Mouse (Mus musculus) liver, postnatal 0 days (tissue): ENCODE measurements at regions not wholly inside any gene's neighbourhood (a gene's known extent, or its start where the extent isn't known, plus 50 kb on each side); places are given as distances from the start of the nearest gene placed in this dataset.
A peak's percentile ranks its signal among the peaks of the same experiment; 100 is the strongest.

ENCODE experiments used
- ATAC-seq: fragments of 200-750 bp; cut with Nextera tagmentation; 2 replicates; pipeline ENCODE4 v1.8.0; 2017; ENCODE audit warnings: mild to moderate bottlenecking, moderate library complexity
- DNase-seq: peaks from one replicate; pipeline ENCODE4 v3.0.0-alpha.2; 2016
- H3K27ac ChIP-seq: fragments of 300-500 bp; sonication (generic); 2 replicates; pipeline ENCODE4 v1.5.1; 2014; ENCODE audit warnings: antibody characterized with exemption, moderate library complexity, mild to moderate bottlenecking, low read depth
- H3K27me3 ChIP-seq: fragments of 300-500 bp; sonication (generic); 2 replicates; pipeline ENCODE4 v1.6.1; 2014; ENCODE audit warnings: low read length, control low read depth, mixed read lengths; ENCODE audit not compliant: insufficient read depth
- H3K36me3 ChIP-seq: fragments of 300-500 bp; sonication (generic); replicated peaks from 2 replicates; pipeline ENCODE4 v1.6.1; 2014; ENCODE audit warnings: mild to moderate bottlenecking, control low read depth, low read length, moderate library complexity, mixed read lengths; ENCODE audit not compliant: insufficient read depth
- H3K4me1 ChIP-seq: fragments of 300-500 bp; sonication (generic); 2 replicates; pipeline ENCODE4 v1.6.1; 2014; ENCODE audit warnings: antibody characterized with exemption, mild to moderate bottlenecking, control low read depth; ENCODE audit not compliant: insufficient read depth
- H3K4me2 ChIP-seq: fragments of 300-500 bp; sonication (generic); 2 replicates; pipeline ENCODE4 v1.6.1; 2014; ENCODE audit warnings: low read depth, mild to moderate bottlenecking, low read length, moderate library complexity, mixed read lengths
- H3K4me3 ChIP-seq: fragments of 300-500 bp; sonication (generic); 2 replicates; pipeline ENCODE4 v1.5.1; 2014; ENCODE audit warnings: low read depth, low read length
- H3K9ac ChIP-seq: fragments of 300-500 bp; sonication (generic); replicated peaks from 2 replicates; pipeline ENCODE4 v1.6.1; 2014; ENCODE audit warnings: mild to moderate bottlenecking, moderate library complexity
- H3K9me3 ChIP-seq: fragments of 300-500 bp; sonication (generic); 2 replicates; pipeline ENCODE4 v1.6.1; 2016; ENCODE audit warnings: mild to moderate bottlenecking, control low read depth, low read length, mixed read lengths
- CTCF ChIP-seq: sonication (generic); IDR thresholded peaks from 2 replicates; pipeline ENCODE4 v1.5.1; 2016; ENCODE audit warnings: antibody characterized with exemption, low read depth
- EP300 ChIP-seq: IDR thresholded peaks from 2 replicates; pipeline ENCODE4 v1.6.1; 2016; ENCODE audit warnings: antibody characterized with exemption, low read depth, mild to moderate bottlenecking
- WGBS: fragments of 180-500 bp; shearing (Covaris S2); extraction: QIAGEN DNeasy Blood & Tissue Kit; methylation state at CpG from one replicate; pipeline ENCODE4 v1.1.7; 2014; ENCODE audit not compliant: insufficient replicate concordance; 5-methylcytosine and 5-hydroxymethylcytosine counted together

DNA sequence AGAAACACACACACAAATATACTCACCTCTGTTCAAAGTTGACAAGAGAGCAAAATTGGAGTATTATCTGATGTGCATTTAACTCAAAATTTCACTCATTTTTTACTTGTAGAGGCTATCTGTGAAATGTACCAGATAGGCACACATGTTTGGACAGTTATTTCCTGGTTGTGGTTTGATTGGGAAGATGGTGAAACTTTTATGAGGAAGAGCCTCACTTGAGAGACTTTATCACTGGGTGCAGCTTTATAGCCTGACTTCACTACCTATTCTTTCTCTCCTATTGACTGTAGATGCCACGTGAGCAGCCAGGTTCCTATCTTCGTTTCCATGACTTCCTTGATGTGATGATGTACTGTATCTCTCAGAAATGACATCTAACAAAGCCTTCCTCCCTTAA lies 77.3 kb upstream of the Fmo9 start:
- TF ChIP-seq CTCF: no peak
- no peak overlapping the region for H3K4me2 ChIP-seq
- 23% methylated on average over 2 of the region's 2 CpGs for WGBS

DNA sequence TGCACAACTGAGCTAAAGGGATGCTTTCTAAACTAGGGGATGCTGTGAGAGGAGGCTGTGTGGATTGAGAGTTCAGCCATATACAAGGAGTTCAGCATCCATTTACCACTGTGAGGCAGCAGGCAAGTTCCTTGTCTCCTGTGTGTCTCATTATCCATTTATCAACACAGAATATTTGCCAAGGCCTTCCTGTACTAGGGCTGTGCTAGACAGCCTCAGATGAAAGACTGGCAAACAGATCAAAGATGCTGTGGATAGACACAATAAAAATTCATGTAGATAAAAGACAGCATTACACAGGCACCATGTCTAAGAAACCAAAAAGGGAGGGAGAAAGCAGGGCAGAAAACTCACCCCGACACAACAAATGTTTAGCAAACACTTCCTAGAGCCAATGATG lies 91.5 kb upstream of the Fmo9 start:
- H3K9ac ChIP-seq: no peak overlapping the region
- no peak overlapping the region for H3K27ac ChIP-seq
- H3K4me2 ChIP-seq: no peak overlapping the region
- no peaks in the 10 kb centered on the region for H3K36me3 ChIP-seq
- H3K9me3 ChIP-seq: no peaks in the 10 kb centered on the region
- DNase-seq: no peak
- no peak for ATAC-seq
- no peaks in the 10 kb centered on the region for H3K4me1 ChIP-seq
- TF ChIP-seq CTCF: no peak
- no peak for TF ChIP-seq EP300
- H3K4me3 ChIP-seq: no peak overlapping the region
- 88% methylated on average over 1 of the region's 1 CpGs for WGBS
- no peaks in the 10 kb centered on the region for H3K27me3 ChIP-seq

More for the DNA sequence above, 77.3 kb upstream of the Fmo9 start:
- ATAC-seq: no peak
- Histone ChIP-seq H3K27ac (no peak overlapping the region), H3K9ac (no peak overlapping the region), H3K9me3 (0 out of 2 replicates have a peak, but pooled peaks cover 3% of the 10 kb centered on the region), H3K4me1 (no peaks in the 10 kb centered on the region), H3K27me3 (no peaks in the 10 kb centered on the region), H3K36me3 (no peaks in the 10 kb centered on the region), H3K4me3 (no peak overlapping the region)
- DNase-seq: no peak

DNA sequence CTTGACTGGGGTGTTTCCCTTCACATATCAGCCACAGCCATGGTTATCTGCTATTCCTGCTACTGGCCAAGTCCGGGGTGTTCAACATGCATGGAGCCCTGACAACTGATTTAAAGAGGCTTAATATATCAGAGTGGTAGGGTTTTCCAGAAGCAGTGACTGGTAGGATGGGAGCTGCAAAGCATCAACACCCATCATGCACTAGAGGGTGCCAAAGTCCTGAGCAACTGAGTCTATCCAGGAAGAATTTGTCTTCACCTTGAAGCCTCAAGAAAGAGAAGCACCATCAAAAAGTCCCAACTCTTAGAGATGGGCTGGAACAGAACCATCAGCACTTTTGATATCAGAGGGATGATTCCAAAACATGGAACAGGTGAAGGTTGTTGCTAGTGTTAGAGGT lies 100.5 kb upstream of the Fmo9 start:
- Histone ChIP-seq H3K9ac (no peak overlapping the region), H3K9me3 (no peaks in the 10 kb centered on the region), H3K27ac (no peak overlapping the region), H3K4me1 (no peaks in the 10 kb centered on the region), H3K36me3 (no peaks in the 10 kb centered on the region), H3K4me2 (no peak overlapping the region), H3K27me3 (no peaks in the 10 kb centered on the region), H3K4me3 (no peak overlapping the region)
- no peak for ATAC-seq
- 53% methylated on average over 1 of the region's 1 CpGs for WGBS
- DNase-seq: peak; percentile 17
- TF ChIP-seq CTCF (peak; percentile 64), EP300 (no peak)

DNA sequence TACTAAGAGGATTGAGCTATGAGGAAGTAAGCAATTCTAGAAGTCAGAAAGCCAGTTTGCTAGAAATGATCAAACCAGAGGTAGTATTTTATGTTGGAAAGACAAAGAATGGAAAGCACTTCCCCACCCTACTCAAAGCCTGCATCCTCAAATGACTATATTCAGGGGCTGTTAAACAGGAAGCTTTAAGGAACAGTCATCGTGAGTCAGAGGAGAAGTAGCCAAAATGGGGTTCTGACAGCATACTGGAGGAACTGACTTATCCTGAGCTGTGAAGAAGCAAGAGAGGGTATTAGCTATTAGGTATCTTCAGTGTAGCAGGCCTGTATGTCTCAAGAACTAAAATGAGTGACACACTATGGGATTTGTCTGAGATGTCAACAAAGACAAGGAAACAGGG lies 106.3 kb upstream of the Fmo9 start:
- H3K4me2 ChIP-seq: no peak overlapping the region
- no peaks in the 10 kb centered on the region for H3K36me3 ChIP-seq
- DNase-seq: no peak
- no peak for TF ChIP-seq CTCF
- TF ChIP-seq EP300: no peak
- H3K27ac ChIP-seq: no peak overlapping the region
- WGBS: 22% methylated on average over 1 of the region's 1 CpGs
- H3K27me3 ChIP-seq: no peaks in the 10 kb centered on the region
- no peak overlapping the region for H3K9ac ChIP-seq
- no peaks in the 10 kb centered on the region; the same call in 1 of the 2 replicates for H3K4me1 ChIP-seq
- ATAC-seq: no peak
- no peak overlapping the region for H3K4me3 ChIP-seq
- H3K9me3 ChIP-seq: no peaks in the 10 kb centered on the region

DNA sequence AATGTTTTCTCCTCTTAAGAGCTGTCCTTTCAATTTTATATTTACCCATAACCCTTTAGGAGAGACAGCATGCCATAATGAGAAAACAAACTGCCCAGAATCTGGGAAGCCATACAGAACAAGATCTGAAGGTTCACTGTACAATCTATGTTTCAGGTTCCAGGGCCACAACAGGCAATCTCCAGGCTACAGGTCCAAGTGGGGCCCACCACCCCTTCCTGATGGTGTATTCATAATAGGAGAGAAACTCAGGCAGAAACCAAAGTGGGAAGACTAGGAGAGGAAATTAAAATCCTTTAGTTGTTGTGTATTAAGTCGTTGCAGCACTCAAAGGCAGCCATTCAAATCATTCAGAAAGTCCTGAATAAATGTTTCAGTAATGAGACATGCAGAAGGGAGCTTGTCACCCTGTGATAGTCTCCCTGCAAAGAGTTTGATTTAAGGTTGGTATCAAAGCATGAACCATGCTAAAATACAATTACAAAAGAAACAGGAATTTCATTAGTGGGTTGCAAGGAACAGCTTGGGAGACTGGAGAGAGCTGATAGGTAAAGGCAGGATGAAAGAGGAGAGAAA lies 107.3 kb upstream of the Fmo9 start:
- no peaks in the 10 kb centered on the region for H3K9me3 ChIP-seq
- H3K4me2 ChIP-seq: no peak overlapping the region
- no peak overlapping the region for H3K27ac ChIP-seq
- no peaks in the 10 kb centered on the region for H3K27me3 ChIP-seq
- no peaks in the 10 kb centered on the region; the same call in 1 of the 2 replicates for H3K4me1 ChIP-seq
- 50% methylated on average over 1 of the region's 1 CpGs for WGBS
- ATAC-seq: no peak
- no peak for TF ChIP-seq CTCF
- TF ChIP-seq EP300: no peak
- no peak overlapping the region for H3K9ac ChIP-seq
- H3K4me3 ChIP-seq: no peak overlapping the region
- H3K36me3 ChIP-seq: no peaks in the 10 kb centered on the region
- DNase-seq: no peak

DNA sequence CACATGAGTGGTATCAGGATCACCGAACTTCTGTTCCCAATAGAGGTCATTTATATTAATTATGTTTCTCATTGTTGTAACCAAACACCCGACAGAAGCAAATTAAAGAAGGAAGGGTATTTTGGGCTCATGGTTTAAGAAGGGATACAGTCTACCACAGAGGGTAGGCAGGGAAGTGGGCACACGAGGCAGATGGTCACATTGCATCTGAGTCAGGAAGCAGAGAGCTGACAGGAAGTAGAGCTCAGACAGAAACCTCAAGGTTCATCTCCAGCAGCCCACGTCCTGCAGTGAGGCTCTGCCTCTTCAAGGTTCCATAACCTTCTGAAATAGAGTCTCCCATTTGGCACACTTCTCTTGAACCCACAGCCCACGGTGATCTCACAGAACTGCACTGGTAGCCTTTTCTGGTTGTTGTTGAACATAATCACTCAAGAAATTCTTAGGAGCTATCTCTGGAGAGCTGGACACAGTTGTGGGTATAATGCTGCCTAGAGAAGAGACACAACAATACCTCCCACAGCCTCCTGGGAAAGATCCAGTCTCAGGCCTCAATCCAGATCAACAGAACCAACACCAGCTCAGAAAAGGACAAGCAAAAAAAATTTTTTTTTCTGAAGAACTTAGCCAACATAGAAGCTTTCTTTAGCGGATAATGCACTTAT lies 111.5 kb upstream of the Fmo9 start:
- Histone ChIP-seq H3K4me1 (no peaks in the 10 kb centered on the region; the same call in 1 of the 2 replicates), H3K4me3 (no peak overlapping the region), H3K27ac (no peak overlapping the region), H3K4me2 (no peak overlapping the region), H3K27me3 (no peaks in the 10 kb centered on the region), H3K36me3 (no peaks in the 10 kb centered on the region), H3K9ac (no peak overlapping the region), H3K9me3 (no peaks in the 10 kb centered on the region)
- no peak for DNase-seq
- WGBS: 51% methylated on average over 6 of the region's 6 CpGs
- no peak for ATAC-seq
- no peak for TF ChIP-seq EP300
- no peak for TF ChIP-seq CTCF

DNA sequence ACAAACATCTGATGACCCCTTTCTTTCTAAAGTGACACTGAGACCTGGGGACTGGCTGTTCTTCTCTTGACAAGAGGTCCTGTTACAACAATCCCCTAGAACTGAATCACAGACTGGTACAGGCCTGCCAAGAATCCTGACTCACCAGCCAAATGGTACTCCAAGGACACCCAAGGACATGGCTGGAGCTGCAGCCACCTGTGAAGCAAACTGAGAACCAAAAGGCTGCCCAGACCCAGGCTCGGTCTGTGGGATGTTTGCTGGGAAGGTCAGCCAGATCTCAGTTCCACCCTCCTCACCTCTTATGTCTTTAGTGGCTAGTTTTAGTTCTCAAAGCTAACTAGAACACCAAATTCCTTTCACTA lies 112.1 kb upstream of the Fmo9 start:
- H3K36me3 ChIP-seq: no peaks in the 10 kb centered on the region
- H3K9ac ChIP-seq: no peak overlapping the region
- WGBS: 41% methylated on average over 1 of the region's 1 CpGs
- H3K4me2 ChIP-seq: no peak overlapping the region
- no peaks in the 10 kb centered on the region for H3K9me3 ChIP-seq
- no peak overlapping the region for H3K4me3 ChIP-seq
- no peak overlapping the region for H3K27ac ChIP-seq
- no peak for DNase-seq
- no peaks in the 10 kb centered on the region; the same call in 1 of the 2 replicates for H3K4me1 ChIP-seq
- ATAC-seq: no peak
- TF ChIP-seq EP300: no peak
- no peak for TF ChIP-seq CTCF
- H3K27me3 ChIP-seq: no peaks in the 10 kb centered on the region
